Mouse (Mus musculus): ENCODE results near the gene Gm21915. TPM values are rescaled to one million over a fixed set of nuclear protein-coding genes. Genes with fewer than 3 reads are reported as not detected.

Gene Gm21915
- not detected for polyA plus RNA-seq (2017; shearing (Covaris generic))

GRCm38 (mm10) chr9:40670313-40670712 lies at the start of gene Gm21915:
Gene Gm21915 (plus strand): TSS chr9:40670613.

GRCm38 (mm10) chr9:40685801-40686420 lies 15.5 kb downstream of the Gm21915 start, which contains the start of gene Clmp:
Gene Clmp (plus strand): TSS chr9:40685962.

Other genes with a start within 250 kb of the Gm21915 start
- 53.9 TPM for gene Gramd1b, start 139.2 kb upstream of the Gm21915 start, polyA plus RNA-seq (2017; shearing (Covaris generic))
- gene Clmp, start 15.3 kb downstream of the Gm21915 start, polyA plus RNA-seq (2017; shearing (Covaris generic)), result 0.10 TPM
- 1,561 TPM for gene Hspa8, start 130.4 kb downstream of the Gm21915 start, polyA plus RNA-seq (2017; shearing (Covaris generic))
- gene Bsx, start 203.5 kb downstream of the Gm21915 start, polyA plus RNA-seq (2017; shearing (Covaris generic)), result 0.06 TPM